10 mouse cellular contexts compared by ENCODE assay signal in the genomic region with DNA sequence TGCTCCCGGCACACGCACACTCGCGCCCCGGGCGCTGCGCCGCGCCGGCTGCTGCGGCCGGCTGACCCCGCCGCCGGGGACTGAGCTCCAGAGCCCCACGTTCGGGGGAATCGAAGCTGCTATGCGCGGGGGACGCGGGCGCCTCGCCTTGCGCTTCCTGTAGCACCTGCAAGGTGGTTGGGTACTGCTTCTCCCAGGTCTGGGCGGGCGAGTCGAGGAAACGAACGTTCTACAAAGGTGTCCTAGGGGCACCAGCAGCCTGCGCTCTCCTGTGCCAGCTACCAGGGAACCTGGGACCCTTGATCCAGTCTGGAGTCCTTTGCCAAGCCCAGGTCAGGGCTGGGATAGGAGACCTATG. TPM values are rescaled to one million over a fixed set of nuclear protein-coding genes. Genes with fewer than 3 reads are reported as not detected.
A peak's percentile ranks its signal among the peaks of the same experiment; 100 is the strongest.
DNase-seq lines count a peak whose midpoint lies in the region; ATAC-seq and TF ChIP-seq lines count a peak whose summit lies in the region.
"Had no signal": no experiment of that assay in that cellular context is flagged by ENCODE, and none has a peak within 500 bp of the region (broad histone marks: within the 10 kb centered on the region; RNA-seq: fewer than 3 reads in every experiment).

No protein-coding gene starts in this region.

- peak overlapping the region; percentile 69 for H3K4me3 ChIP-seq in gastrocnemius, adult 2 months
- peak overlapping the region; percentile 48 for H3K4me3 ChIP-seq in liver, embryonic 13.5 days (replicated peaks)

- H3K4me1 ChIP-seq in liver, embryonic 13.5 days (replicated peaks), result 0 out of 2 replicates have a peak, but pooled peaks cover 4% of the 10 kb centered on the region

- ATAC-seq in liver, embryonic 13.5 days (ENCODE audit: low read depth), result no peak

- no peak for DNase-seq in gastrocnemius, adult 2 months
- DNase-seq in gastrocnemius, adult 8-10 months (ENCODE audit: low spot score in 2 of 2), result no peak
- peak; percentile 28 for DNase-seq in thymus, postnatal 0 days (ENCODE audit: low spot score)
- DNase-seq in thymus, postnatal 10 days (ENCODE audit: low spot score in 2 of 2), result no peak
- DNase-seq in liver, embryonic 13.5 days, result no peak
- DNase-seq in testis, postnatal 14 days (ENCODE audit: low spot score), result no peak
- DNase-seq in spleen, adult 12 weeks (ENCODE audit: low spot score), result no peak
- no peak for DNase-seq in layer of hippocampus, adult 8-10 months (ENCODE audit: low spot score in 2 of 2)

- H3K4me2 ChIP-seq in liver, embryonic 13.5 days, result peak overlapping the region; percentile 57

- TF ChIP-seq CTCF in gastrocnemius, adult 2 months (IDR thresholded peaks at IDR 0.05), result no peak

- H3K9me3 ChIP-seq in liver, embryonic 13.5 days (replicated peaks), result no peaks in the 10 kb centered on the region

- H3K9ac ChIP-seq in liver, embryonic 13.5 days, result no peak overlapping the region

- H3K27ac ChIP-seq in gastrocnemius, adult 2 months, result no peak overlapping the region
- no peak overlapping the region for H3K27ac ChIP-seq in liver, embryonic 13.5 days

- 3% methylated on average over 31 of the region's 31 CpGs for WGBS in liver, embryonic 13.5 days (ENCODE audit: insufficient replicate concordance)

- intact Hi-C loops in gastrocnemius, adult 2 months (cut with DNase I), result no loop called here

- peaks cover 69% of the 10 kb centered on the region for H3K27me3 ChIP-seq in liver, embryonic 13.5 days

- no peaks in the 10 kb centered on the region for H3K36me3 ChIP-seq in liver, embryonic 13.5 days

RNA-seq across cellular contexts. Expression of gene Gabbr2, which starts 0.3 kb away (rescaled TPM):
- total RNA-seq in gastrocnemius, adult 2 months (2021), result under 1 TPM; 0.06 to 0.10 TPM
- total RNA-seq in gastrocnemius, adult 8-10 months (2022), result under 1 TPM in 2 of 4 experiments, not detected in 2; 0.05 to 0.17 TPM
- polyA plus RNA-seq in thymus, postnatal 0 days (2015; fragmentation: Nextera tagmentation; extraction: Ambion mirVana), result 0.10 and 0.16 TPM in 2 replicates
- 0.09 TPM in 2 replicates for polyA plus RNA-seq in liver, embryonic 13.5 days (2015; fragmentation: Nextera tagmentation; extraction: Ambion mirVana)
- total RNA-seq in layer of hippocampus, adult 8-10 months (2022), result 100 to 1,000 TPM; 175 to 209 (median 187) TPM
- polyA plus RNA-seq: C2C12; spleen, adult 2 months had no signal

Comparison
In these comparisons a context has a peak if more than half of its experiments do, and no peak if none do; other contexts are left out.
1. RNA of gene Gabbr2, which starts 0.3 kb away (total RNA-seq): 175 to 209 TPM in layer of hippocampus, adult 8-10 months; 0.05 to 0.17 TPM in gastrocnemius, adult 8-10 months and 0.06 to 0.10 TPM in gastrocnemius, adult 2 months; every median in the first group is over 100 times any median in the second.